Mouse (Mus musculus) forebrain, embryonic 15.5 days (tissue): ENCODE results near the gene Clec12a. TPM values are rescaled to one million over a fixed set of nuclear protein-coding genes. Genes with fewer than 3 reads are reported as not detected.

Source experiments
- ATAC-seq: fragments of 200-750 bp; cut with Nextera tagmentation; replicated peaks from 2 replicates; pipeline ENCODE4 v1.8.0; 2017; ENCODE audit warnings: mild to moderate bottlenecking, moderate TSS enrichment, moderate library complexity
- H3K27ac ChIP-seq: fragments of 300-500 bp; sonication (generic); replicated peaks from 2 replicates; pipeline ENCODE4 v1.5.1; 2015; ENCODE audit warnings: mild to moderate bottlenecking, inconsistent platforms
- H3K27me3 ChIP-seq: fragments of 300-500 bp; sonication (generic); 2 replicates; pipeline ENCODE4 v1.6.1; 2015; ENCODE audit warnings: inconsistent platforms
- H3K36me3 ChIP-seq: fragments of 300-500 bp; sonication (generic); 2 replicates; pipeline ENCODE4 v1.6.1; 2015; ENCODE audit warnings: mild to moderate bottlenecking, inconsistent platforms
- H3K4me1 ChIP-seq: fragments of 300-500 bp; sonication (generic); 2 replicates; pipeline ENCODE4 v1.6.1; 2015; ENCODE audit warnings: inconsistent platforms
- H3K4me2 ChIP-seq: fragments of 300-500 bp; sonication (generic); replicated peaks from 2 replicates; pipeline ENCODE4 v1.6.1; 2015; ENCODE audit warnings: mild to moderate bottlenecking, inconsistent platforms
- H3K4me3 ChIP-seq: fragments of 300-500 bp; sonication (generic); 2 replicates; pipeline ENCODE4 v1.5.1; 2015; ENCODE audit warnings: mild to moderate bottlenecking, inconsistent platforms
- H3K9ac ChIP-seq: fragments of 300-500 bp; sonication (generic); replicated peaks from 2 replicates; pipeline ENCODE4 v1.6.1; 2015; ENCODE audit warnings: mild to moderate bottlenecking, inconsistent platforms
- H3K9me3 ChIP-seq: fragments of 300-500 bp; sonication (generic); 2 replicates; pipeline ENCODE4 v1.6.1; 2016; ENCODE audit warnings: inconsistent platforms
- WGBS: fragments of 180-500 bp; shearing (Covaris S2); methylation state at CpG from one replicate; pipeline ENCODE4 v1.1.7; 2015; ENCODE audit warnings: mixed read lengths; 5-methylcytosine and 5-hydroxymethylcytosine counted together
- polyA plus RNA-seq: library from polyadenylated mRNA; unstranded; fragments of >200 nt; fragmentation: Nextera tagmentation; extraction: Ambion mirVana; gene quantifications from 2 replicates; pipeline ENCODE4 v1.2.1, GENCODE M21; 2015

Clec12a gene
- polyA plus RNA-seq, 1 experiment from 2014 or later, result 0.11 TPM

- no peak for ATAC-seq
- H3K4me1 ChIP-seq, result no peaks in the 10 kb centered on the region
- no peak overlapping the region for H3K4me3 ChIP-seq
- whole genome bisulfite sequencing, result 88% methylated on average over 3 of the region's 3 CpGs
- no peak overlapping the region for H3K27ac ChIP-seq
- no peaks in the 10 kb centered on the region for H3K36me3 ChIP-seq
- H3K9me3 ChIP-seq, result no peaks in the 10 kb centered on the region
- H3K4me2 ChIP-seq, result no peak overlapping the region
- H3K9ac ChIP-seq, result no peak overlapping the region
- H3K27me3 ChIP-seq, result no peaks in the 10 kb centered on the region
Observed at GRCm38 (mm10) chr6:129383466-129383865, 41.0 kb downstream of the Clec12a start.

DNA sequence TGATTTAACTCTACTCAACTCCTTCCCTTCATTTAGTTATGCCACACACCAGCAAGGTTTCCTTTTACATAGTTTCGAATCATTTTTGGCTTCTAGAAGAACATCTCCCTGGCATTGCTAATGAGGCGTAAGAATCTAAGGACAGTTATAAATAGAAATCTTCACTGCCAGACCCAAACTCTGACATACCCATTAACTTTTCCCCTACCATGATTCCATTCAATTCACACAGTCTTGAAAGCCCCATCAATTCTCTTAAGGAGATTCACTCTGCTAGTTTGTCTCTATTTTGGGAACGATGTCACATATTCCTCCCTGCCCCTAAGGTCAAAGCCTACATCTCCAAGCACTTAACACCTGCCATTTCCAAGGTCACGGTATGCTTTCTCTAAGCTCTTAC lies 42.5 kb downstream of the Clec12a start:
- ATAC-seq, result no peak
- Histone ChIP-seq H3K9ac (no peak overlapping the region), H3K27me3 (no peaks in the 10 kb centered on the region), H3K4me3 (no peak overlapping the region), H3K4me1 (no peaks in the 10 kb centered on the region), H3K9me3 (no peaks in the 10 kb centered on the region), H3K4me2 (no peak overlapping the region), H3K36me3 (no peaks in the 10 kb centered on the region), H3K27ac (no peak overlapping the region)
- 75% methylated on average over 4 of the region's 4 CpGs for WGBS

DNA sequence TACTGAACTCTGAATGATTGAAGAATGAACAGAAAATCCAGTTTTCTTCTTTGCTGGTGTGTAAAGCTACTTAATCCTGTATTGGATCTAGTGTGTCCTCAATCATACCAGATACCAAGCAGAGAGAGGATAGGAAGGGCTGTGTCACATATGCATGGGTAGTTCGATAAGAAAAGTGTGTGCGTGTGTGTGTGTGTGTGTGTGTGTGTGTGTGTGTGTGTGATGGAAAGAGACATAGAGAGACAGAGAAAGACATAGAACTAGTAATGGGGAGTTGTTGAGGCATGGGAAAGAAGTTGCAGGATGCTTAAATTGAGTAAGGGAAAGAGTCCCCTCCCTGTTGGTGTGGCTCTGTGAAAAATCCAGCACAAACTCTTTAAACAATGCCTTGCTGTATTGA lies 43.3 kb downstream of the Clec12a start, which contains the start of gene Clec12b:
Gene Clec12b (minus strand): TSS at position 101 of the 400 bp plus-strand sequence.
- Histone ChIP-seq H3K27me3 (no peaks in the 10 kb centered on the region), H3K4me3 (no peak within 1 kb of the TSS), H3K4me1 (no peaks in the 10 kb centered on the region), H3K4me2 (no peak within 1 kb of the TSS), H3K9me3 (no peaks in the 10 kb centered on the region), H3K36me3 (no peaks in the 10 kb centered on the region), H3K9ac (no peak within 1 kb of the TSS), H3K27ac (no peak within 1 kb of the TSS)
- WGBS, result 90% methylated on average over 2 of the region's 2 CpGs
- ATAC-seq, result no peak

- no peak for ATAC-seq
- Histone ChIP-seq H3K36me3 (no peaks in the 10 kb centered on the region), H3K4me2 (no peak overlapping the region), H3K9me3 (no peaks in the 10 kb centered on the region), H3K27me3 (no peaks in the 10 kb centered on the region), H3K27ac (no peak overlapping the region), H3K4me1 (no peaks in the 10 kb centered on the region), H3K9ac (no peak overlapping the region), H3K4me3 (no peak overlapping the region)
- WGBS, result 30% methylated on average over 2 of the region's 2 CpGs
Observed at GRCm38 (mm10) chr6:129393087-129393720, 50.7 kb downstream of the Clec12a start.

GRCm38 (mm10) chr6:129393732-129394131 lies 51.2 kb downstream of the Clec12a start:
- Histone ChIP-seq H3K4me3 (no peak overlapping the region), H3K27ac (no peak overlapping the region), H3K9ac (no peak overlapping the region), H3K27me3 (no peaks in the 10 kb centered on the region), H3K9me3 (no peaks in the 10 kb centered on the region), H3K4me1 (no peaks in the 10 kb centered on the region), H3K4me2 (no peak overlapping the region), H3K36me3 (no peaks in the 10 kb centered on the region)
- WGBS, result 79% methylated on average over 6 of the region's 6 CpGs
- ATAC-seq, result 0 out of 2 replicates have a peak, but pooled peaks have one; percentile 57

- no peak within 1 kb of the TSS for H3K4me2 ChIP-seq
- H3K27me3 ChIP-seq, result no peaks in the 10 kb centered on the region
- no peak within 1 kb of the TSS for H3K4me3 ChIP-seq
- H3K4me1 ChIP-seq, result no peaks in the 10 kb centered on the region
- ATAC-seq, result no peak
- H3K27ac ChIP-seq, result no peak within 1 kb of the TSS
- no peaks in the 10 kb centered on the region for H3K36me3 ChIP-seq
- H3K9ac ChIP-seq, result no peak within 1 kb of the TSS
- 92% methylated on average over 8 of the region's 8 CpGs for WGBS
- no peaks in the 10 kb centered on the region for H3K9me3 ChIP-seq
Observed at GRCm38 (mm10) chr6:129396997-129397396, 54.5 kb downstream of the Clec12a start, which contains the start of gene Clec1b. Clec1b (plus strand) TSS chr6:129397297.

DNA sequence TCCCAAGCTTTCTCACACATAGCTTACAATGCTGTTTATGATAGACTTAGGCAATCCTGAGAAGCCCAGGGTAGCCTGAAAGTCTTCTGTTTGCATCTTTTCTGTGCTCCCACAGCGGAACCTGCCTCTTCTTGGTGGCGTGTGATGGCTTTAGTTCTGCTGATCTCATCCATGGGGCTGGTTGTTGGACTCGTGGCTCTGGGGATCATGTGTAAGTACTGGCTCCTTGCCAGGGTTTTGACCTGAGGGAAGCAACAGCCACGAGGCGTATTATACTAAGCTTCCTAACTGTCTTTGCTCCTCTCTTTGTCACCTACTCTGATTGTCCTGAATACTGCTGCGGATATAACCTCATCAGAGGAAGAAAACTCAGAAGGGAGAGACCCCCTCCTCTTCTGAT lies 57.5 kb downstream of the Clec12a start:
- Histone ChIP-seq H3K4me1 (no peaks in the 10 kb centered on the region), H3K9ac (no peak overlapping the region), H3K27ac (no peak overlapping the region), H3K36me3 (no peaks in the 10 kb centered on the region), H3K4me3 (no peak overlapping the region), H3K9me3 (no peaks in the 10 kb centered on the region), H3K27me3 (no peaks in the 10 kb centered on the region), H3K4me2 (no peak overlapping the region)
- ATAC-seq, result no peak
- 62% methylated on average over 6 of the region's 6 CpGs for WGBS

DNA sequence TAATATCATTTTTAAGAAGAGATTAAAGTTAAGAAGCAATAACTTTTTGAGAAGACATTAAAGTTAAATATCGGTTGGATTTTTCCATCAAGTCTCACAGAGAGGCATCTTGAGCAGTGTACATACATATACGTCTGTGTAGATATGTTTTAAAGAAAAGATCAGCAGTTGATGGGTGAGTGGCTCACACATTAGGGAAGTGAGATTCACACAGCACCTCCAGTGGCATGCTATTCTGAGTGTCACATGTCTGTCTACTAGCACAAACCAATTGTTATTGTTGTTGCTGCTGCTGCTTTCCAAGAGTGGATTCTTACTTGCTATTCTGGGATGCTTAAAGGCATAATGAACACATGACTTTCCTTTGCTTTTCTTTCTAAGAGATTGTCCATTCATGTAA lies 59.9 kb downstream of the Clec12a start:
- Histone ChIP-seq H3K9me3 (no peaks in the 10 kb centered on the region), H3K27me3 (no peaks in the 10 kb centered on the region), H3K9ac (no peak overlapping the region), H3K4me3 (no peak overlapping the region), H3K36me3 (no peaks in the 10 kb centered on the region), H3K4me2 (no peak overlapping the region), H3K27ac (no peak overlapping the region), H3K4me1 (no peaks in the 10 kb centered on the region)
- WGBS, result 95% methylated on average over 2 of the region's 2 CpGs
- ATAC-seq, result no peak

GRCm38 (mm10) chr6:129403391-129403790 lies 60.9 kb downstream of the Clec12a start:
- Histone ChIP-seq H3K9me3 (no peaks in the 10 kb centered on the region), H3K4me3 (no peak overlapping the region), H3K27ac (no peak overlapping the region), H3K9ac (no peak overlapping the region), H3K4me2 (no peak overlapping the region), H3K4me1 (no peaks in the 10 kb centered on the region), H3K36me3 (no peaks in the 10 kb centered on the region), H3K27me3 (no peaks in the 10 kb centered on the region)
- ATAC-seq, result no peak
- WGBS, result 78% methylated on average over 6 of the region's 6 CpGs

- Histone ChIP-seq H3K27ac (no peak overlapping the region), H3K27me3 (no peaks in the 10 kb centered on the region), H3K9me3 (no peaks in the 10 kb centered on the region), H3K4me1 (no peaks in the 10 kb centered on the region), H3K4me3 (no peak overlapping the region), H3K9ac (no peak overlapping the region), H3K36me3 (no peaks in the 10 kb centered on the region), H3K4me2 (no peak overlapping the region)
- ATAC-seq, result no peak
Observed at GRCm38 (mm10) chr6:129405999-129406398, 63.5 kb downstream of the Clec12a start.

DNA sequence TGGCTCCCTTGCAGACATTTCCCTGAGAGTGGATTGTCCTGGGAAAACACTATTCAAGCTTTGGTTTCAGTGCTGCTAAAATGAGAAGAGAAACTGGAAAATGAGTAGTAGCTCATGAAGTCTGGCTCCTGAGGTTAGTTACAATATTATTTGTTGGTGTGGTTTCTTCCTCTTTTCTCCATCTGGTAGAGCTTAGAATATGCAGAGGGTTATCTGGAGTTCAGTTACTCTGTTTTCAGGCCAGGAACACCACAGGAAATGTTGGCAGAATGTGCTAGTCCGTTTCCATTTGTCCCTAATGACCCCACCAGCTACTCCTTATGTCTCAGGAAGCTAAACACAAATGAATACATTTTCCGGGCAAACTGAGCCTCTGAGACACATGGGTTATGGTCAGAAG lies 64.8 kb downstream of the Clec12a start:
- 43% methylated on average over 2 of the region's 2 CpGs for WGBS

DNA sequence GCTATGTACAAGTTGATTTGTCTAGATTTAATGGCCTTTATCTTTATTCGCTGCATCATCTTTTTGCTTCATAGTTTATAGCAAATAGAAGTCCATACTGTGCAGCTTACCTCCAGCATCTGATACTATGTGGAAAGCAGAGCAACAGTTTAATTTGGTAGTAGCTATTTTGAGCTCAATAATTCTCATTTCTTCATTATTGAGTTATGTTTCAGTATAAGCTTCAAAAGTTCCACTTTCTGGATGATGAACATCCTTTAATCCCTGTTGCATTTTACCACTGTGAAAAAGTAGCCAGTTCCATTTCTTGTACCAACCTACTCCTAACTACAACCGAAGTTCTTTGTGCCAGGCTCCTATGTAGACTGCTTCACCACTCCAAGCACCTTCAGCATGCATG lies 66.1 kb downstream of the Clec12a start, which contains the start of gene Clec9a:
Gene Clec9a (plus strand): TSS at position 301 of the 400 bp plus-strand sequence.
- no peak within 1 kb of the TSS for H3K27ac ChIP-seq
- no peak within 1 kb of the TSS for H3K4me3 ChIP-seq
- H3K4me1 ChIP-seq, result no peaks in the 10 kb centered on the region
- 84% methylated on average over 2 of the region's 2 CpGs for WGBS
- no peaks in the 10 kb centered on the region for H3K36me3 ChIP-seq
- H3K27me3 ChIP-seq, result no peaks in the 10 kb centered on the region
- no peaks in the 10 kb centered on the region for H3K9me3 ChIP-seq
- ATAC-seq, result no peak
- no peak within 1 kb of the TSS for H3K4me2 ChIP-seq
- no peak within 1 kb of the TSS for H3K9ac ChIP-seq

More for the DNA sequence above, 64.8 kb downstream of the Clec12a start:
- Histone ChIP-seq H3K36me3 (no peaks in the 10 kb centered on the region), H3K9me3 (no peaks in the 10 kb centered on the region), H3K27me3 (no peaks in the 10 kb centered on the region), H3K27ac (no peak overlapping the region), H3K9ac (no peak overlapping the region), H3K4me2 (no peak overlapping the region), H3K4me3 (no peak overlapping the region), H3K4me1 (no peaks in the 10 kb centered on the region)
- no peak for ATAC-seq

- no peak for ATAC-seq
- no peak overlapping the region for H3K4me2 ChIP-seq
- WGBS, result 82% methylated on average over 1 of the region's 1 CpGs
Observed at GRCm38 (mm10) chr6:129414177-129414576, 71.7 kb downstream of the Clec12a start.

More at GRCm38 (mm10) chr6:129414177-129414576, 71.7 kb downstream of the Clec12a start:
- no peak overlapping the region for H3K27ac ChIP-seq
- no peaks in the 10 kb centered on the region for H3K4me1 ChIP-seq
- no peaks in the 10 kb centered on the region for H3K36me3 ChIP-seq
- no peak overlapping the region for H3K4me3 ChIP-seq
- H3K9ac ChIP-seq, result no peak overlapping the region
- no peaks in the 10 kb centered on the region for H3K9me3 ChIP-seq
- no peaks in the 10 kb centered on the region for H3K27me3 ChIP-seq
